Mouse (Mus musculus): ENCODE data around the gene Olfr1392. TPM values are rescaled to one million over a fixed set of nuclear protein-coding genes. Genes with fewer than 3 reads are reported as not detected.

Olfr1392 gene
- polyA plus RNA-seq, 1 experiment from 2014 or later, result 0.08 TPM

DNA sequence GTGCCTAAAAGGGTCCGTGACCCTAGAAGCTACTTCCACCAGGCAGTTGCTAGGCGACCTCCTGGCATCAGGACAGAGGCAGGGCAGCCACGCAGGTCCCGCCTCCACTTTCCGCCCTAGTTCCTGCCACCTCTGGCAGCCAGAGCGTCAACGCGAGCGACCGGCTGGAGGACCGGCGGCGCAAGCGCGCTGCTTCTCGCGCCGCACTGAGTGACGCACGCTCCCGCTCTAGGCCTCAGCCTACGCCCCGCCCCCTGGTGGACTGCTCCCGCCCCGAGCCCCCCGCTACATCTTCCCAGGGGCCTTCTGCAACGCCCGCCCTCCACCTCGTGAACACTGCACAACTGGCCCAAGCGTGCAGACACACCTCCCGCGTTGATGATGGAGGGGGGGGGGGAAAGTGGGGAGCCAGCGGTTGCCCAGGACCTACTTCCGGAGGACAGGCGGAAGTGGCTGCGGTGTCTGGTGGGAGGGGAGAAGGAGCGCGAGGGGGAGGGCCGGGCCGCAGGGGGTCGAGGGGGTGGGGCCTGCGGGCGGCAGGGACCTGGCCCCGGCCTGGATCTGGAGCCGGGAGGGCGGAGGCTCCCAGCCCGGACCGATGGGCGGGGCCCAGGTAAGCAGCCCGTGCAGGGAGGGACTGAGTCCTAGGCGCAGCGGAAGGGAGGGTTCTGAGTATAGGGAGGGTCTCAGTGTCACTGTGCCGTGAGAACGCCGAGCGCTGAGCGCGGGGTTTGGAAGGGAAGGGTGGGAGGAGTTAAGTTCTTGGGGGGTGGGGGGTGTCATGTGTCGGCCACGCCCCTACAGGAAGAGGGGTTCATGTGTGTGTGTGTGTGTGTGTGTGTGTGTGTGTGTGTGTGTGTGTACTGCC, 41.1 kb upstream of the Olfr1392 start, which contains the start of gene Mgat1:
Mgat1 (plus strand) TSS at position 465 of the 868 bp plus-strand sequence.
- under 1% methylated on average over 59 of the region's 60 CpGs for WGBS
- H3K36me3 ChIP-seq (ENCODE audit: control insufficient read depth, insufficient read depth, low read length), result no peaks in the 10 kb centered on the region
- H3K4me3 ChIP-seq (replicated peaks; ENCODE audit: low read length), result peak within 1 kb of the TSS; percentile 63
- H3K4me1 ChIP-seq (ENCODE audit: control insufficient read depth, insufficient read depth, low read length), result peaks cover 34% of the 10 kb centered on the region
- no peaks in the 10 kb centered on the region for H3K9me3 ChIP-seq (replicated peaks; ENCODE audit: control insufficient read depth, low read length)
- peak; percentile 93 for ATAC-seq (ENCODE audit: insufficient read depth, low FRiP score)
- peak within 1 kb of the TSS; percentile 92 for H3K27ac ChIP-seq (ENCODE audit: low read length)
- peak within 1 kb of the TSS; percentile 85 for H3K9ac ChIP-seq (ENCODE audit: low read length)
- H3K4me2 ChIP-seq (ENCODE audit: low read depth, low read length), result peak within 1 kb of the TSS; percentile 83
- no peaks in the 10 kb centered on the region for H3K27me3 ChIP-seq (ENCODE audit: control insufficient read depth, insufficient read depth, low read length)

DNA sequence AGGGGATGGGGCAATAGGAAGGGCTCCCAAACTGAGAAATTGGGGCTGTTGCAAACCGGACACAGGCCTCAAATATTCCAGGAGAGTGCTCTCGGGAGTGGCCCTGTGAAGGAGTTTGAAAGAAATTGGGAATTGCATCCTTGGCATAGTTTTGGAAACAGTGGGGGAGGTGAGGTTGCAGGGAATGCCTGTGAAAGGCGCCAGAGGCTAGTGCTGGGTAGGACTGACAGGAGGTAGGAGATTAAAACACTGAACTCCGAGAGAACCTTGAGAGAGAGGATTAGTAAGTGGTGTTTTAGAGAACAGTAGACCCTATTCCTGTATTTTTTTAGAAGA, 40.5 kb upstream of the Olfr1392 start:
- H3K4me3 ChIP-seq (replicated peaks; ENCODE audit: low read length), result peak overlapping the region; percentile 63
- H3K36me3 ChIP-seq (ENCODE audit: control insufficient read depth, insufficient read depth, low read length), result no peaks in the 10 kb centered on the region
- WGBS, result 2% methylated on average over 4 of the region's 4 CpGs
- H3K9ac ChIP-seq (ENCODE audit: low read length), result peak overlapping the region; percentile 85
- H3K4me2 ChIP-seq (ENCODE audit: low read depth, low read length), result peak overlapping the region; percentile 83
- H3K27ac ChIP-seq (ENCODE audit: low read length), result peak overlapping the region; percentile 92
- no peaks in the 10 kb centered on the region for H3K27me3 ChIP-seq (ENCODE audit: control insufficient read depth, insufficient read depth, low read length)
- no peaks in the 10 kb centered on the region for H3K9me3 ChIP-seq (replicated peaks; ENCODE audit: control insufficient read depth, low read length)
- H3K4me1 ChIP-seq (ENCODE audit: control insufficient read depth, insufficient read depth, low read length), result peaks cover 40% of the 10 kb centered on the region
- no peak for ATAC-seq (ENCODE audit: insufficient read depth, low FRiP score)

- Histone ChIP-seq H3K4me1 (ENCODE audit: control insufficient read depth, insufficient read depth, low read length) (peaks cover 46% of the 10 kb centered on the region), H3K9me3 (replicated peaks; ENCODE audit: control insufficient read depth, low read length) (no peaks in the 10 kb centered on the region), H3K27ac (ENCODE audit: low read length) (peak overlapping the region; percentile 92), H3K4me3 (replicated peaks; ENCODE audit: low read length) (peak overlapping the region; percentile 63), H3K27me3 (ENCODE audit: control insufficient read depth, insufficient read depth, low read length) (no peaks in the 10 kb centered on the region), H3K36me3 (ENCODE audit: control insufficient read depth, insufficient read depth, low read length) (no peaks in the 10 kb centered on the region), H3K9ac (ENCODE audit: low read length) (peak overlapping the region; percentile 85), H3K4me2 (ENCODE audit: low read depth, low read length) (peak overlapping the region; percentile 83)
- 22% methylated on average over 7 of the region's 7 CpGs for WGBS
- no peak for ATAC-seq (ENCODE audit: insufficient read depth, low FRiP score)
Measured at GRCm38 (mm10) chr11:49245176-49245575, 39.9 kb upstream of the Olfr1392 start.

GRCm38 (mm10) chr11:49245634-49246415, 39.3 kb upstream of the Olfr1392 start:
- Histone ChIP-seq H3K4me1 (ENCODE audit: control insufficient read depth, insufficient read depth, low read length) (peaks cover 47% of the 10 kb centered on the region), H3K9me3 (replicated peaks; ENCODE audit: control insufficient read depth, low read length) (no peaks in the 10 kb centered on the region), H3K27ac (ENCODE audit: low read length) (peak overlapping the region; percentile 26), H3K27me3 (ENCODE audit: control insufficient read depth, insufficient read depth, low read length) (no peaks in the 10 kb centered on the region), H3K4me2 (ENCODE audit: low read depth, low read length) (peak overlapping the region; percentile 83), H3K36me3 (ENCODE audit: control insufficient read depth, insufficient read depth, low read length) (no peaks in the 10 kb centered on the region), H3K9ac (ENCODE audit: low read length) (peak overlapping the region; percentile 2), H3K4me3 (replicated peaks; ENCODE audit: low read length) (peak overlapping the region; percentile 63)
- WGBS, result 29% methylated on average over 12 of the region's 12 CpGs
- no peak for ATAC-seq (ENCODE audit: insufficient read depth, low FRiP score)

DNA sequence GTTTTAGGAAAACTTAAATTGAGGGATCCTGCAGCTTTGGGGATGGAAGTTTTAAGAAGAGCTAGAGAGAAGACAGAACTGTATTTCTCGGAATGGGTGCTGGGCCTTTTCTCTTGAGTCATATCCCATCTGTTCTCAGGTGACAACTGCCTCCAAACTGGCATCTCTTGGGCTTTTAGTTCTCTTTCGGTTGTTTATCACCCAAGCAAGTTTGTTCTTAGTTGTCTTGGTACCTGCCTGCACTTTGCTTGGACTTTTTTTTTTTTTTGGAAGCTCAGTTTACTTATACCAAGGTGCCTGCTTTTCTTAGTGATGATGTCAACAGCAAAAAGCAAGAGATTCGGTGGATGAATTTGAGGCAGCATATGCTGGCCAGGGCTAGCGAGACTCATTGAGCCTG, 38.6 kb upstream of the Olfr1392 start:
- ATAC-seq (ENCODE audit: insufficient read depth, low FRiP score), result no peak
- H3K4me1 ChIP-seq (ENCODE audit: control insufficient read depth, insufficient read depth, low read length), result peaks cover 54% of the 10 kb centered on the region
- 72% methylated on average over 4 of the region's 4 CpGs for WGBS
- H3K27ac ChIP-seq (ENCODE audit: low read length), result peak overlapping the region; percentile 94; the same call in 1 of the 2 replicates
- no peak overlapping the region for H3K9ac ChIP-seq (ENCODE audit: low read length)
- H3K36me3 ChIP-seq (ENCODE audit: control insufficient read depth, insufficient read depth, low read length), result no peaks in the 10 kb centered on the region
- no peak overlapping the region for H3K4me3 ChIP-seq (replicated peaks; ENCODE audit: low read length)
- no peaks in the 10 kb centered on the region for H3K9me3 ChIP-seq (replicated peaks; ENCODE audit: control insufficient read depth, low read length)
- peak overlapping the region; percentile 83; the same call in 1 of the 2 replicates for H3K4me2 ChIP-seq (ENCODE audit: low read depth, low read length)
- H3K27me3 ChIP-seq (ENCODE audit: control insufficient read depth, insufficient read depth, low read length), result no peaks in the 10 kb centered on the region

DNA sequence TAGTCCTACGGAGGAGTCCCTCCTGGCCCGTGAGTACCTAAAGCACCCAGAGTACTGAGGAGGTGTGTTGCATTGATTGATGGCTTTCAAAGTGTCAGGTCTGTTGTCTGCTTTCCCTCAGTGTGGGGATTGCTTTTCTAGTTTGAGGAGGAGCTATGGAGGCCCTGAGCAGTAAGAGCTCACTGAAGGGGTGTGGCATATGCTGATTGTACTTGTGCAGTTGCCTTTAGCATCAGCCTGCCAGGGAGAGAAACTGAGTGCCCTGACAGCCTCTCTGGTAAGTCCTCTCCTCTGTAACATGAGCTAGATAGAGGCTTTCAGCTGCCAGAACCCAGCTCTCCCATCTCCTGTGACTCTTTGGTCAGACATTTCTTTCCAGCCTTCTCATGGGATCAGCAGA, 37.8 kb upstream of the Olfr1392 start:
- no peaks in the 10 kb centered on the region for H3K27me3 ChIP-seq (ENCODE audit: control insufficient read depth, insufficient read depth, low read length)
- 23% methylated on average over 2 of the region's 2 CpGs for WGBS
- peaks cover 62% of the 10 kb centered on the region for H3K4me1 ChIP-seq (ENCODE audit: control insufficient read depth, insufficient read depth, low read length)
- H3K36me3 ChIP-seq (ENCODE audit: control insufficient read depth, insufficient read depth, low read length), result no peaks in the 10 kb centered on the region
- H3K9ac ChIP-seq (ENCODE audit: low read length), result no peak overlapping the region
- no peaks in the 10 kb centered on the region for H3K9me3 ChIP-seq (replicated peaks; ENCODE audit: control insufficient read depth, low read length)
- peak overlapping the region; percentile 94 for H3K27ac ChIP-seq (ENCODE audit: low read length)
- no peak overlapping the region for H3K4me3 ChIP-seq (replicated peaks; ENCODE audit: low read length)
- H3K4me2 ChIP-seq (ENCODE audit: low read depth, low read length), result peak overlapping the region; percentile 0; the same call in 1 of the 2 replicates
- no peak for ATAC-seq (ENCODE audit: insufficient read depth, low FRiP score)

DNA sequence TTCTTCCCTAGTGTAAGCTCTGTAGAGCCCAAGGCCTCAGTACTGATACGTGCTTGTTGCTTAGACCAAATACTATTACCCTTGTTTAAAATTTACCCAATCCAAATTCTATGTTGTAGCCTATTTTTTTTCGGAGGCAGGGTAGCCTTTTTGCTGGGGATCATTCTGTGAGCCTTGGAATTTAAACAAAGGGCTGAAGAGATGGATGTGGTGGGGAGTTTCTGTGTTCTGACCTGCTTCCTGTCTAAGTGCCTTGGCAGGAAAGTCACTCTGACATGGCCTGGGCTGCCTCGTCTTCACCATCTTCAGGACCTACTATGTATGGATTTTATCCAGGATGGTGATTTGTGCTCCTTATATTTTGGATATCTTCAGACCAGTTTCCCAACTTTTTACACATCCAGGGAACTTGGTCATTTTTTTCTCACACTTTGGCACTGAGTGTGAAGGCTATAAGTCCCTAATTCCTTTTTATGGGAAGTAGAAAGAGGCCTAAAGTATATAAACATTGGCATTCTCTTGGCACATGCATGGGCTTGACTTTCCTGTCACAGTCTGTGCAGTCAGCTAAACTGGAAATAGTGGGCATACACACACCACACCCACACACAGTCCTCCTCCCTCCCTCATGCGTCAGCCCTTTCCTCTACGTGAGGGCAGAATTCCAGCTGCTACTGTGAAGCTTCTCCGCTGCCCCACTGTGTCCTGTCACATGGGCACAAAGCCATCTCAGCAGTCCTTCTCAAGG, 36.7 kb upstream of the Olfr1392 start:
- Histone ChIP-seq H3K4me1 (ENCODE audit: control insufficient read depth, insufficient read depth, low read length) (peaks cover 59% of the 10 kb centered on the region), H3K4me2 (ENCODE audit: low read depth, low read length) (peak overlapping the region; percentile 25; the same call in 1 of the 2 replicates), H3K9ac (ENCODE audit: low read length) (peak overlapping the region; percentile 40; the same call in 1 of the 2 replicates)

DNA sequence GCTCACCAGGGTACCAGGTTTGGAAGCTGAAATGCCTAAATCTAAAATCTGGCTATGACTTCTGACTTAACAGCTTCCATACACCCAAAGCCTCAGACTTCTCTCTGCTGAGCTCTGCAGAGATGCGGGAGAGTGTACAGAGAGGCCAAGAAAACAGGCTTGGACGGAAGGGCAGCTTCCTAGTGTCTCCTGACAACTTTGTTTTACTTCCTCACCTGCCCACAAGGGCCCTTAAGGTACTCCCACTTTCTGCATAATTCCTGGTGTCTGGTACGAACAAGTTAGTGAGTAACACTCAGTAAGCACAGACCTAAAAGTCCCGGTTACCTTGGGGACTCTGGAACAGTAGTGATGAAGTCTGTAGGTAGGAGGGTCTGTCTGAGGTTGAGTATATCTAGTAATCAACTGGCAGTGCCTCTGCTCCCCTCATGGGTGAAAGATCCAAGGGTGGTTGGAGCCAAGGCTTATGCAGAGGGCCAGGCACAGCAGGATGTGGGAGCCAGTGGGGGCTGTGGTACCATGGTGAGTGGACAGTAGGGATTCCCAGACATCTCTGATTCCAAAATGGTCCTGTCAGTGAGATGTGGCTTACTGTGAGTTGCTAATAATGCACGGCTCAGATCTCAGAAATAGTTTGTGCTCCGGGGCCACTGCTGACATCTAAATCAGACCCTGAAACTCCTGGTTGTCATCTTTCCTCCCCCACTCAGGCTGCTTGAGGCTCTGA, 35.9 kb upstream of the Olfr1392 start:
- no peaks in the 10 kb centered on the region for H3K27me3 ChIP-seq (ENCODE audit: control insufficient read depth, insufficient read depth, low read length)
- H3K4me2 ChIP-seq (ENCODE audit: low read depth, low read length), result peak overlapping the region; percentile 77
- H3K9ac ChIP-seq (ENCODE audit: low read length), result peak overlapping the region; percentile 92; the same call in 1 of the 2 replicates
- no peak for ATAC-seq (ENCODE audit: insufficient read depth, low FRiP score)
- no peaks in the 10 kb centered on the region for H3K9me3 ChIP-seq (replicated peaks; ENCODE audit: control insufficient read depth, low read length)
- peak overlapping the region; percentile 94 for H3K27ac ChIP-seq (ENCODE audit: low read length)
- H3K36me3 ChIP-seq (ENCODE audit: control insufficient read depth, insufficient read depth, low read length), result no peaks in the 10 kb centered on the region
- H3K4me1 ChIP-seq (ENCODE audit: control insufficient read depth, insufficient read depth, low read length), result peaks cover 59% of the 10 kb centered on the region
- WGBS, result 62% methylated on average over 6 of the region's 6 CpGs
- H3K4me3 ChIP-seq (replicated peaks; ENCODE audit: low read length), result no peak overlapping the region

More for the DNA sequence above, 36.7 kb upstream of the Olfr1392 start:
- Histone ChIP-seq H3K9me3 (replicated peaks; ENCODE audit: control insufficient read depth, low read length) (no peaks in the 10 kb centered on the region), H3K27ac (ENCODE audit: low read length) (peak overlapping the region; percentile 94), H3K27me3 (ENCODE audit: control insufficient read depth, insufficient read depth, low read length) (no peaks in the 10 kb centered on the region), H3K4me3 (replicated peaks; ENCODE audit: low read length) (no peak overlapping the region), H3K36me3 (ENCODE audit: control insufficient read depth, insufficient read depth, low read length) (no peaks in the 10 kb centered on the region)
- no peak for ATAC-seq (ENCODE audit: insufficient read depth, low FRiP score)
- WGBS, result 36% methylated on average over 6 of the region's 6 CpGs
